Mouse (Mus musculus) liver, embryonic 15.5 days (tissue): ENCODE results near the gene C030005K15Rik. TPM values are rescaled to one million over a fixed set of nuclear protein-coding genes. Genes with fewer than 3 reads are reported as not detected.

ENCODE experiments used
- ATAC-seq: fragments of 200-750 bp; cut with Nextera tagmentation; 2 replicates; pipeline ENCODE4 v1.8.0; 2017; ENCODE audit warnings: moderate number of reproducible peaks, mild to moderate bottlenecking, moderate library complexity; ENCODE audit not compliant: insufficient read depth
- H3K27ac ChIP-seq: fragments of 300-500 bp; sonication (generic); replicated peaks from 2 replicates; pipeline ENCODE4 v1.5.1; 2015; ENCODE audit warnings: mild to moderate bottlenecking, inconsistent platforms
- H3K27me3 ChIP-seq: fragments of 300-500 bp; sonication (generic); 2 replicates; pipeline ENCODE4 v1.6.1; 2015; ENCODE audit warnings: mild to moderate bottlenecking, inconsistent platforms
- H3K36me3 ChIP-seq: fragments of 300-500 bp; sonication (generic); replicated peaks from 2 replicates; pipeline ENCODE4 v1.6.1; 2015; ENCODE audit warnings: moderate library complexity, mild to moderate bottlenecking, inconsistent platforms
- H3K4me1 ChIP-seq: fragments of 300-500 bp; sonication (generic); replicated peaks from 2 replicates; pipeline ENCODE4 v1.6.1; 2015; ENCODE audit warnings: inconsistent platforms
- H3K4me2 ChIP-seq: fragments of 300-500 bp; sonication (generic); 2 replicates; pipeline ENCODE4 v1.6.1; 2015; ENCODE audit warnings: moderate library complexity, mild to moderate bottlenecking, inconsistent platforms
- H3K4me3 ChIP-seq: fragments of 300-500 bp; sonication (generic); replicated peaks from 2 replicates; pipeline ENCODE4 v1.5.1; 2015; ENCODE audit warnings: mild to moderate bottlenecking, inconsistent platforms
- H3K9ac ChIP-seq: fragments of 300-500 bp; sonication (generic); 2 replicates; pipeline ENCODE4 v1.6.1; 2015; ENCODE audit warnings: moderate library complexity, mild to moderate bottlenecking, inconsistent platforms
- H3K9me3 ChIP-seq: fragments of 300-500 bp; sonication (generic); replicated peaks from 2 replicates; pipeline ENCODE4 v1.6.1; 2016; ENCODE audit warnings: inconsistent platforms
- WGBS: fragments of 180-500 bp; shearing (Covaris S2); methylation state at CpG from one replicate; pipeline ENCODE4 v1.1.7; 2015; ENCODE audit warnings: mixed read lengths; ENCODE audit not compliant: insufficient replicate concordance; 5-methylcytosine and 5-hydroxymethylcytosine counted together
- polyA plus RNA-seq: library from polyadenylated mRNA; unstranded; fragments of >200 nt; fragmentation: Nextera tagmentation; extraction: Ambion mirVana; gene quantifications from 2 replicates; pipeline ENCODE4 v1.2.1, GENCODE M21; 2015

Gene C030005K15Rik
- polyA plus RNA-seq, 1 experiment from 2014 or later = not detected

DNA sequence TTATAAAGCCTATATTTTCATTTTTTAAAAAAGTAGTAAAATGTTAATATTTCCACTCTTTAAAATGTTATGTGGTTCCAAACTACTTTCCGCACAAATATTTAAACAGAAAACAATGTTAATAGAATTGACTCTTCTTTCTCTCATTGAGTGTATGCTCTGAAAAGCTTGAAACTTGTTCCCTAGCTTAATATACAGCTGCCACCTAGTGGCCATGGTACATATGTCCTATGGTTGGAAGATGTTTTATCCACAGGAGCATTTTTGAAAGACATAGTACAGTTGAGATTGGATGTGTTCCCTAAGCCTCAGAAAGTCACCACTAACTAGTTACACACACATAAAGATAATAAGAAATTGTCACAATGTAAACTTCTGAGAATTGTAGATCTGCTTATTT, 22.0 kb downstream of the C030005K15Rik start:
- H3K4me1 ChIP-seq = no peaks in the 10 kb centered on the region
- H3K4me3 ChIP-seq = no peak overlapping the region
- WGBS = 29% methylated on average over 1 of the region's 1 CpGs
- no peaks in the 10 kb centered on the region for H3K36me3 ChIP-seq
- H3K9me3 ChIP-seq = no peaks in the 10 kb centered on the region
- no peak overlapping the region for H3K27ac ChIP-seq
- ATAC-seq = no peak
- H3K9ac ChIP-seq = no peak overlapping the region
- no peak overlapping the region for H3K4me2 ChIP-seq
- no peaks in the 10 kb centered on the region for H3K27me3 ChIP-seq

DNA sequence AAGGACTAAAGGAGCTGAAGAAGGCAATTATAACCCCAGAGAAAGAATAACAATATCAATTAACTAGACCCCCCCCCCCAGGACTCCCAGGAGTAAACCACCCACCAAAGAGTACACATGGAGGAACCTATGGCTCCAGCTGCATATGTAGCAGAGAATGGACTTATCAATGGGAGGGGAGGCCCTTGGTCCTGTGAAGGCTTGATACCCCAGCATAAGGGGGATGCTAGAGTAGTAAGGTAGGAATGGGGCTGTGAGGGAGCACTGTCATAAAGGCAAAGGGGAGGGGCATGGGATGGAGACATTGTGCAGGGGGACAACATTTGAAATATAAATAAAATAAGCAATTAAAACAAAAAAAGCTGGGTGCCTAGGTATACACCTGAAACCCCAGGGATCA, 24.2 kb downstream of the C030005K15Rik start:
- no peaks in the 10 kb centered on the region for H3K9me3 ChIP-seq
- no peaks in the 10 kb centered on the region for H3K36me3 ChIP-seq
- no peak overlapping the region for H3K4me2 ChIP-seq
- no peak for ATAC-seq
- no peak overlapping the region for H3K27ac ChIP-seq
- no peak overlapping the region for H3K9ac ChIP-seq
- no peaks in the 10 kb centered on the region for H3K27me3 ChIP-seq
- no peak overlapping the region for H3K4me3 ChIP-seq
- H3K4me1 ChIP-seq = no peaks in the 10 kb centered on the region

DNA sequence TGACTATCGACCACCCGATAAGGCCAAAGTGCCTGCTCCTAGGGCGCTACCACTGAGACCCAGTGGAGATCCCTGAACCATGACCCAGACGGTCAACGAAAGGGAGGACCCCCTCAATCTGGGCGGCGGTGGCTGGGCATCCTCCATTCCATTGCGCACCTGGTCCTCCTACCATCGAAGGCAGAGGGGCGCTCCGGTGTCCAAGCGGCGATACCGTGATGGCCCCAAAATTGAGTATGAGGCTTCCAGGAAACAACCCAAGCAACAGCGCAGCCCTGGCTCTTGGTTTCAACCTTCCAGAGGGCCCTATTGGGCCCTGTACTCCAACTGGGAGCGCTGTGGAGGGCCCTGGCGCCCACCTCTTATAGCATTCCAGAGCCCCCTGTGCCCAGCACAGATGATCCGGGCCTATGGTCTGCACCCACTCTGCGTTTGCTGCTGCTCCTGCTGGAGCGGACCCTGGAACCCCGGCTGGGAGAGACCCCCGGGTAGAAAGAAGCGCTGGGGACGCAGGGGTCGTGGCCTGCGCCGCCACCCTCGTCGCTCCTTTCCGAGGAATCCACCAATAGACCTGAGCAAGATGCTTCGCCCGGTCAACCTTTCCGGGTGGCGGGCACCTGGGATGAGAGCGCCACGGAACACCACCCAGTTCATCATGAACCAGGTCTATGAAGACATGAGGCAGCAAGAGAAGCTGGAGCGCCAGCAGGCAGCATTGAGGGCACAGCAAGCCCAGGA, 33.0 kb downstream of the C030005K15Rik start:
- no peak overlapping the region for H3K4me3 ChIP-seq
- no peak overlapping the region for H3K4me2 ChIP-seq
- no peak for ATAC-seq
- H3K9ac ChIP-seq = no peak overlapping the region
- H3K27ac ChIP-seq = no peak overlapping the region
- H3K9me3 ChIP-seq = peaks cover 6% of the 10 kb centered on the region; the same call in 1 of the 2 replicates
- H3K36me3 ChIP-seq = no peaks in the 10 kb centered on the region
- WGBS = 83% methylated on average over 37 of the region's 37 CpGs
- H3K4me1 ChIP-seq = no peaks in the 10 kb centered on the region
- no peaks in the 10 kb centered on the region for H3K27me3 ChIP-seq

DNA sequence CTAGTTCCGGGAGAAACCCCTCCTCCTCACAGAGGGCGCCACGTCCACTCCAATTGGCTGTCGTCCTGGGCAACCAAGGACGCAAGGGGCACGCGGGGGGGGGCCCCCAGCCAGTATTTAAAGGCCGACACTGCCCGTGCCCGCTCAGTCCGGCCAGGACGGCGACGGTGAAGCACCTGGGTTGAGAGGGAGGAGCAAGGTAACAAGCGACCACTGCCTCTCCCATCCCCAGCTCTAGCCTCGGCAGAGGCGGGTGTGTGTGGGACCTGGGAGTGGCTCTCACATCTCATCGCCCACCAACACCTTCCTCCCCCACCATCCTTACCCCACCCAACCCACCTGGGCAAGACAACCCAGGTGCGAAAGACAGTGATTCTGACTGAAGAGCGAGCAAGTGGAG, 33.6 kb downstream of the C030005K15Rik start, which contains the start of gene Ccer1:
Ccer1 (plus strand) TSS at position 147 of the 400 bp plus-strand sequence.
- Histone ChIP-seq H3K27ac (no peak within 1 kb of the TSS), H3K36me3 (no peaks in the 10 kb centered on the region), H3K9ac (no peak within 1 kb of the TSS), H3K27me3 (no peaks in the 10 kb centered on the region), H3K9me3 (peaks cover 6% of the 10 kb centered on the region; the same call in 1 of the 2 replicates), H3K4me3 (no peak within 1 kb of the TSS), H3K4me1 (no peaks in the 10 kb centered on the region), H3K4me2 (no peak within 1 kb of the TSS)
- no peak for ATAC-seq
- 53% methylated on average over 20 of the region's 20 CpGs for WGBS

DNA sequence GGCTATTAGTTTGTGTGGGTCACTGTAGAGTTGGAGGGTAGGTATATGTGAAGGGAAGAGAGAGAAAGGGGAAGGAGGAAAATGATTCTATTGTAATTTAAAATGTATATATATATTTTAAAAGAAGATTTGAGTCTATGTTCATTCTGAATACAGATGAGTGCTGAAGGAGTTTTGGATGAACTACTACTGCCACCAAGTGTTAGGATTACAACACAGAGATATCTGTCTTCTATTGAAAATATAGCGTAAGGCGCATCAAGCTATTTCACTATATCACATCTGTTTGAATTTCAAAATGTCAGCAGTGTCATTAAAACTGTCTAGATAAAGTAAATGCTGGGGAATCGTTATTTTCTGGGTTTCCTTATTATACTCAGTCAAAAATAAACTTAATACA, 37.1 kb downstream of the C030005K15Rik start:
- H3K9me3 ChIP-seq = peaks cover 6% of the 10 kb centered on the region; the same call in 1 of the 2 replicates
- WGBS = 66% methylated on average over 3 of the region's 3 CpGs
- no peaks in the 10 kb centered on the region for H3K36me3 ChIP-seq
- no peaks in the 10 kb centered on the region for H3K27me3 ChIP-seq
- no peak overlapping the region for H3K9ac ChIP-seq
- no peak for ATAC-seq
- no peak overlapping the region for H3K27ac ChIP-seq
- no peak overlapping the region for H3K4me2 ChIP-seq
- H3K4me3 ChIP-seq = no peak overlapping the region
- no peaks in the 10 kb centered on the region for H3K4me1 ChIP-seq

DNA sequence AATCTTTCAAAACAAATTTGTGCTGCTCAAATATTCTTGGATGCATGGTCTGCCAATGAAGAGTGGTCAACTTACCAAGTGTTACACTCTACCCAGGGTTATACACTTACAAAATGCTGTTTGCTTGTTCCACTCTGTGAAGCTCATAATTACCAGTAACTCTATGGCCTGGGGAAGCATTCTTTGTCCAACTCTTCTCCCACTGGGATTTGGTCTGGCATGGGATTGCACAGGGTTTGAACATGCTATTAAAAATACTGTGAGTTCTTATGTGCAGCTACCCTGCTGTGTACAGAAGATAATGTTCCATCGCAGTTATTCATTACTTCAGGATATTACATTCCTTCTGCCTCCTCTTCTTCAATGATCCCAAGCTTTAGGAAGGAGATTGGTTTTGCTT, 39.4 kb downstream of the C030005K15Rik start:
- no peak overlapping the region for H3K9ac ChIP-seq
- ATAC-seq = no peak

DNA sequence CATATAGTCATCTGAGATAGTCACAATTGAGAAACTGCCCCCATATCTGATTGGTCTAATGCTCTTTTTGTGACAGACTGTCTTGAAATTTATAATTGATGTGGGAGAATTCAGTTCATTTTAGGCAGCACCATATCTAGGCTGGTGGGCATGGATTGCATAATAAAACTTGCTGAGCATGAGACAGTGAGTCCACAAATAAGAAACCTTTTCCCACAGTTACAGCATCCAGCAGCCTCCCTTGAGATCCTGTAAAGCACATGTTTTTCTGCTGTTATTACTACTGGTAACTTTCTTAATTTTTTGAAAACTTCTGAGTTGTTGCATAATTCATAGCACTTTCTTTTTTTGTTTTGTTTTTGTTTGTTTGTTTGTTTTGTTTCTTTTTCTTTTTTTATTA, 43.6 kb downstream of the C030005K15Rik start:
- Histone ChIP-seq H3K4me3 (no peak overlapping the region), H3K27ac (no peak overlapping the region), H3K9me3 (no peaks in the 10 kb centered on the region), H3K9ac (no peak overlapping the region), H3K4me2 (no peak overlapping the region), H3K4me1 (no peaks in the 10 kb centered on the region), H3K36me3 (no peaks in the 10 kb centered on the region), H3K27me3 (no peaks in the 10 kb centered on the region)
- no peak for ATAC-seq

More for the DNA sequence above, 39.4 kb downstream of the C030005K15Rik start:
- H3K36me3 ChIP-seq = no peaks in the 10 kb centered on the region
- no peak overlapping the region for H3K4me2 ChIP-seq
- 63% methylated on average over 1 of the region's 1 CpGs for WGBS
- H3K27ac ChIP-seq = no peak overlapping the region
- H3K27me3 ChIP-seq = no peaks in the 10 kb centered on the region
- H3K4me1 ChIP-seq = no peaks in the 10 kb centered on the region
- H3K9me3 ChIP-seq = no peaks in the 10 kb centered on the region
- no peak overlapping the region for H3K4me3 ChIP-seq

Other genes starting within 250 kb of the C030005K15Rik start
- 59.4 and 59.7 TPM in 2 replicates for gene Dcn, start 247.1 kb downstream of the C030005K15Rik start, polyA plus RNA-seq
- 23.2 and 25.9 TPM in 2 replicates for gene Lum, start 161.6 kb downstream of the C030005K15Rik start, polyA plus RNA-seq
- gene Kera, start 119.9 kb downstream of the C030005K15Rik start, polyA plus RNA-seq = 0.10 and 0.30 TPM in 2 replicates
- 0.79 TPM in 1 of 2 replicates, not detected in the other for gene Epyc, start 82.7 kb downstream of the C030005K15Rik start, polyA plus RNA-seq
- not detected in 2 replicates for gene Ccer1, start 33.7 kb downstream of the C030005K15Rik start, polyA plus RNA-seq